Mouse (Mus musculus) thymus, adult 2 months (tissue): ENCODE data around the gene Sema4a.

ENCODE experiments used
- CTCF ChIP-seq: fragments of 200-500 bp; IDR thresholded peaks from 2 replicates; pipeline ENCODE4 v1.5.1; 2012; ENCODE audit warnings: mild to moderate bottlenecking, control low read depth, low read length, moderate library complexity, borderline replicate concordance; ENCODE audit not compliant: control insufficient read depth, poor library complexity, insufficient read depth; ENCODE audit errors: extremely low read depth
- POLR2A ChIP-seq: fragments of 200-500 bp; IDR thresholded peaks from 2 replicates; pipeline ENCODE4 v1.6.1; 2012; ENCODE audit warnings: mild to moderate bottlenecking, low read length, control low read depth, moderate library complexity; ENCODE audit not compliant: control insufficient read depth, poor library complexity, insufficient read depth; ENCODE audit errors: extremely low read depth

DNA sequence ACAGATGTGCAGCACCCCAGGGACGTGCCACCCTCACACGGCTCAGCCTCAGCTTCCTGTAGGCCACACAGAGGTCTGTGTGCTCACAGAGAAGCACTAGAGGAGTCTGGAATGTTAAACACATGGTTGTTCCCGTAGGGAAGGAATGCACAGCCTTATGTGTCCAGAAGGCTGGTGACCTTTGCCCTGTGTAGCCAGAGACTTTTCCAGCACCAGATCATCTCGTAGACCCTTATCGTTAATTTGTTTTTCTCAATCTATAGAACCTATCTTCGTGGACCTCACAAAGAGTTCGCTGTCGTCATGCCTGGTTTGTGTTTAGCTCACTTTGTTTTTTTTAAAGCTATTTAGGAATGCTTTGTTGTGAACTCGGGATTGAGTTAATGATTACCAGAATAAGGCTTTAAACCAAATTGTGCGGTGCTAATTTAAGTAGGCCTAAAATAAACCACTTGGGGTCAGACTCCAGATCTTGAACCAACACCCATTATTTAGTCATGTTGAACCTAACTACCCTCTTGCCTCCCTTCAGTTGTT lies 10.0 kb upstream of the Sema4a start:
- TF ChIP-seq CTCF (no peak), POLR2A (no peak)
